Mouse (Mus musculus) thymus, postnatal 14 days (tissue): Measurements from ENCODE around the gene Usp48.
A peak's percentile ranks its signal among the peaks of the same experiment; 100 is the strongest.
"Not testable (repeated sequence)": the region's sequence is repeated elsewhere in the genome, so short reads cannot be mapped to it uniquely, and the experiment has no call there.

Experiments
- DNase-seq: peaks from one replicate; pipeline ENCODE4 v3.0.0; 2021

Gene Usp48

GRCm38 (mm10) chr4:137593601-137594495 lies at the start of gene Usp48:
Usp48 (plus strand) TSS chr4:137593755.
- DNase-seq, result peak; percentile 99

GRCm38 (mm10) chr4:137545568-137545967 lies 48.0 kb upstream of the Usp48 start:
- no peak for DNase-seq

- peak; percentile 52 for DNase-seq
These were observed 47.5 kb upstream of the Usp48 start for GRCm38 (mm10) chr4:137546003-137546525.

DNA sequence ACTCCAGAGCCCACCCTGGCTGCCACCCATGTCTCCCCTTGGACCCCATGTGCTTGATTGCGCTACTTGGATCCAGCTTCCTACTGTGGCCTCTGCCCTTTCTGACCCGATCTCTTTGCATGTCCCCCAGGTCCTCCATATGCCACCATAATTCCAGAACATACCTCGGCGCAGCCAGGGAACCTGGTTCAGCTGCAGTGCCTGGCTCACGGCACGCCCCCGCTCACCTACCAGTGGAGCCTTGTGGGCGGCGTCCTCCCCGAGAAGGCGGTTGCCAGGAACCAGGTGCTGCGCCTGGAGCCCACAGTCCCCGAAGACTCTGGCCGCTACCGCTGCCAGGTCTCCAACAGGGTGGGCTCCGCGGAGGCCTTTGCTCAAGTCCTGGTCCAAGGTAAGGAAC lies 40.1 kb upstream of the Usp48 start:
- DNase-seq, result no peak

DNA sequence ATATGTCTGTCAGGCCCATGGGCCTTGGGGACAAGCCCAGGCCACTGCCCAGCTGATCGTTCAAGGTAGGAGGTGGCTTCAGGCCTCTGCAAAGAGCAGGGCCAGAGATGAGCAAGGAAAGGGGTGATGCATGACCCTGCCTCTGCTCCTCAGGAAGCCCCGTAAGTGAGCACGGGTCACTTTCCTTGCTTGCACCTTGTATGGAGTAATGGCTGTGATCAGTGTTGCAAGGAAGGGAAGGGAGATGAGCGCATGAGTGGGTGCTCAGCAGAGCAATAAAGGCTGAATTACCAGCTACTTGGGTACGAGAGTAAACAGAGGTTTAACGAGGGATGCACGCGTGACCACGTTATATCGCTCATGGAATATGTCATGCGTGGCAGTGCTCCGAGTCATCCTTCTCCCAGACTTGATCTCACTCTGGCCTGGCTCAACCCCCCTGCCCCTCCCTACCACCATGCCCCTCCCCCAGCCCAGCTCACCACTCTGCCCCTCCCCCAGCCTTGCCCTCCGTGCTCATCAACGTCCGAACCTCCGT lies 36.8 kb upstream of the Usp48 start:
- no peak for DNase-seq

DNA sequence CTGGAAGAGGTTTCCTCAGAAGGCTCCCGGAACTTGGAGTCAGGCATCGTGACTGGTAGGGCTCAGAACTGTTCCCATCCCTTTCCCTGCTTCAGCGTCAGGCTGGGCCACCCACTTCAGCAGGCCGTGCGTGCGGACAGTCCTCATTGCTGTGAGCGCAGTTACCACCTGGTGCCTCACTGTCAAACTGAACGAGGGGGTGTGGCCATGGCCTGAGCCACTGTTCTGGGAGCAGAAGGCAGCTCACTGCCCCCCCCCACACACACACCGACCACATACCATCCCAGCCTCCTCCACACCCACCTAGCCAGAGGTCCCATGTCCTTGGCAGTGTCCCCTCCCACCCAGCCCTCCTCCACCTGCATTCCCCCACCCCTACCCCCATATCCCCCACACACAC lies 23.7 kb upstream of the Usp48 start:
- no peak for DNase-seq

GRCm38 (mm10) chr4:137574469-137574868 lies 19.1 kb upstream of the Usp48 start, which contains the start of gene Ldlrad2:
Ldlrad2 (minus strand) TSS chr4:137574569.
- DNase-seq, result no peak

DNA sequence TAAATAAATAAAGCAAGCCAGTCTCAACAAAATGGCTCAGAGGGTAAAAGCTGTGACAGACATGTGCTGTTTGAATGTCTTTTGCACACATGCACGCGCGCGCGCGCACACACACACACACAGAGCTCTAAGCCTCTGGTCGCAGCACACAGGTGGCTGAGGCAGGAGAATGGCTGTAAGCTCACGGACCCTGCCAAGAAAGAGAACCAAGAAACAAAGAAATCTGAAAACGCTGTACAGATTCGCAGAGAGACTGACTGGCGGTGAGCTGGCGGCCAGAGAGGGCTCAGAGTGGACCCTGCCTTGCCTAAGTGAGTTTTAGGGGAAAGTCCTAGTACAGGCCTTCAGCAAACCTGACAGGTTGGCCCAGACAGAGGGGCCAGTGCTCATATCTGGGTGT lies 16.1 kb upstream of the Usp48 start:
- DNase-seq, result no peak

- DNase-seq, result peak; percentile 40
These were observed 15.2 kb upstream of the Usp48 start for GRCm38 (mm10) chr4:137578181-137578845.

- no peak for DNase-seq
These were observed 13.8 kb upstream of the Usp48 start for GRCm38 (mm10) chr4:137579789-137580188.

DNA sequence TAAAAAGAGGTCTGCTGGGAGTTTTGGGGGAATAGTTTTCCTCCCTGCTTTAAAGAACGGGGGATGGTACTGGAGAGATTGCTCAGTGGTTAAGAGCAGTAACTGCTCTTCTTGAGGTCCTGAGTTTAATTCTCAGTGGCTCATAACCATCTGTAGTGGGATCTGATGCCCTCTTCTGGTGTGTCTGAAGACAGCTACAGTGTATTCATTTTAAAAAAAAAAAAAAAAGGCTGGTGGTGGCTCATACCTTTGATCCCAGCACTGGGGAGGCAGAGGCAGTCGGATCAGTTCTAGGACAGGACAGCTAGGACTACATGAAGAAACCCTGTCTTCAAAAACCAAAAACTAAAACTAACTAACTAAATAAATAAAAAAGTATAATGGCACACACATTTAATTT lies 13.3 kb upstream of the Usp48 start:
- DNase-seq, result no peak

DNA sequence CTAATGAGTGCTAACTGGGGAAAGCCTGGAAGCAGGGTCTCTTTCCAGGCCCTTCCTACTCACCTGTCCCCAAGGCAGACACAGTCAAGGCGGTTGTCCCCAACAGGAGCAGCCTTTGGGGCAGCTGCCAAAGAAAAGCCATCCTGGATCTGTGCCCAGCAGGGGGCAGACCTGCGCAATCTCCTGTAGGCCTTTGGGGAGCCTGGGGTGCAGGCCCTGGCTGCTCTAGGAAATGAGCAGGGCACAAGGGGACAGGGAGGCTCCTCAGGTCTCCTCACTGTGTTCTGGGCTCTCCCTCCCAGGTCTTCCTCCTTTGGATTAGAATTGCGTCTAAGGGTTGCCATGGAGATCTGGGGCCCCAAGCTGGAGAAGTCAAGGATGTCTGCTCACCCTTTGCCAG lies 11.7 kb upstream of the Usp48 start:
- peak; percentile 66 for DNase-seq

DNA sequence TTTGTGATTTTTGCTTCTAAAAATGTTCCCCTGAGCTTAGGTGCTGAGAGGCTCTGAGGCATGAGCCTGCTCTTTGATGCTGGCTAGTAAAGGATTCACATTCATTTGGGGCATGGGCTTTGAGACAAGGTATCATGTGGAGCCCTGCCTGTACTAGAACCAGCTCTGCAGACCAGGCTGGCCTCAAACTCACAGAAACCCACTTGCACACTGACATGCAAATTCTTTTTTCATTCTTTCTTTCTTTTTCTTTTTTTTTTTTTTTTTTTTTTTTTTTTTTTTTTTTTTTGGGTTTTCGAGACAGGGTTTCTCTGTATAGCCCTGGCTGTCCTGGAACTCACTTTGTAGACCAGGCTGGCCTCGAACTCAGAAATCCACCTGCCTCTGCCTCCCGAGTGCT lies 4.5 kb upstream of the Usp48 start:
- DNase-seq, result not testable (repeated sequence)

DNA sequence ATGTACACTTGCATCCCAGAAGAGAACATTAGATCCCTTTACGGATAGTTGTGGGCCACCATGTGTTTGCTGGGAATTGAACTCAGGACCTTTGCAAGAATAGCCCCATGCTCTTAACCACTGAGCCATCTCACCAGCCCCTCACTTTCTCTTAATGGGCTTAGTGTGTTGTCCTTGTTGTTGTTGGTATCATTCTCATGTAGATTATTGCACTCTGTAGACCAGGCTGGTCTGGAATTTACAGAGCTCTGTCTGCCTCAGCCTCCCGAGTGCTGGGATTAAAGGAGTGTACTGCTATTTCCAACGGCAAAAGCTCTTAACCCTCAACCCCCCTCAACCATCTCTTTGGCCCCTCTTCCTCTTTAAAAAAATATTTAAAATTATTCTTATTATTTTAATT lies 4.0 kb upstream of the Usp48 start:
- no peak for DNase-seq

GRCm38 (mm10) chr4:137590961-137591360 lies 2.6 kb upstream of the Usp48 start:
- no peak for DNase-seq

DNA sequence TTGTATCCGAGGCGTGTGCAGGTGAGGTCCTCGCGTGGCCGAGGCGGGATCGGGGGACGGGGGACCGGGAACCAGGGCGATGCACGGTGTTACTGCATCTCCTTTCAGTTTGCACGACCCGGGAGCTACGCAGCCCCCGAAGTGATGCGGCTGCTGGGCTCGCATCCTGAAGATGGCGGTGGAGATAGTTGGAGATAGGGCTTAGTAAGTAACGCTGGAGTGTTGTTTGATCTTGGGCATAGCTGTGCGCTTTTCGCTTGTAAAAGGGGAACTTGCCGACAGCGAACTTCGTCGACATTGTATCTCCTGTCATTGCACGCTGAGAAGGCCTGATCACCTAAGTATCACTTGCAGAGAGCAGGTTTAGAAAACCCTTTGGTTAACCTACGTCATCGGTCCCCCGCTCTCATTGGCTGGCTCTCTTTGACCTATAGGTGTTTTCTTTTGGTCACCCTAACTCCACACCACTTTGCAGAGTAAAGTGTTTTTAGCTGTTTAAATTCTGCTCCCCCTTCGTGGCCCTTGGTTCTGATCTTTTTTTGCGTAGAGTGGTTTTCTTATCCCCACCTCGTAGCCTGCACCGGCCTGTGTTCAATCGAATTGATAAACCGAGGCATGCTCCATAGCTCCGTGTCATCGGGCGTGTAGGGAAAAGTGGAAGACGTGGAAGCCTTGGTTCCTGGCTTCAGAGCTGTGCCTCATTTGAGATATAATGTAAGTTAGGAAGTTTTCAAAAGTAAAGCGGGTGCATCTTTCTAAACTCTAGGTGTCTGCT lies 1.1 kb downstream of the Usp48 start:
- peak; percentile 57 for DNase-seq

- DNase-seq, result no peak
These were observed 3.6 kb downstream of the Usp48 start for GRCm38 (mm10) chr4:137597098-137597630.

DNA sequence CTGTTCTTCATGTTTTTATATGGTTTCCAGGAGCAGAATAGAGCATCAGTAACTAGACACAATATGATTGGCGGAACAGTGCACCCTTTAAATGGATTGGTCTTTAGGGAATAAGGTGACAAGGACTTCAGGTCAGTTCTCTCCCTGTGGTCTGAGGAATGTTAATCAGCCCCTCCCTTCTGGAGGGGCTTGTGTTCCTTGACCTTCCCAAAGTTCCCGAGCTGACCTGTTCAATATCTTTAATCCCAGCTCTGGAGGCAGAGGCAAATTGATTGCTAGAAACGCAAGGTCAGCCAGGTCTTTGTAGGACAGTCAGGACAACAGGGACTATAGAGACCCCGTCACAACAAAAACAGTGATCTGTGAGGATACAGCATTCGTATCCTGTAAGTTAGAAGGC lies 5.0 kb downstream of the Usp48 start:
- DNase-seq, result no peak

DNA sequence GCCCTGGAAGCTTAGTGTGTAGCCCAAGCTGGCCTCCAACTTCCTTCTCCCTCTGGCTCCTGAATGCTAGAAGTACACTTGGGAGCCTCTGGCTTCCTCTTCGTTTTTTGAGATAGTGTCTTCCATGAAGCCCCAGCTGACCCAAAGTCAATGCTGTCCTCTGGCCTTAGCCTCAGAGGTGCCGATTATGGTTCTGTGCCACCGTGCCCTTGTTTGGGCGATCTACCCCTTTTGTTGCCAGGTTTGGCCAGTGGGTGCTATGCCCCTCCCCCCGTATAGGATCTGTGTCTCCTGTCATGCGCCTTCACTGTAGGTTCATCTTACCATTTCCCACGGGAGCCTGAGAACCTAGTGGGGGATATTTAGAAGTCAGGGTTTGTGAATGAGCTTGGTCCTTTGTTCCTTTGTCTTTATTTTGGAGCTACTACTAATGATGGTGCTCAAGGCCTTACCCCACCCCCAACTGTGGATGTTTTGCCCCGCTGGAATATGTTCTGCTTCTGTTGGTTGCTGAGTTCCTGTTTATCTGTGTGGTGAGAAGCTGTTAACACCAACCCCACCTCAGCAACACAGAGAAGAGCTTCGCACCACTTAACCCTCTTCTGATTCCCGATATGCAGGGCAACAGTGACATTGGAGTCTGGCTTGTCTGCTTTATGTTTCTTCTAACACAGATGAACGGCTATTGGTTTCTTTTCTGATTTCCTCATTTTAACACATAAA lies 10.1 kb downstream of the Usp48 start:
- no peak for DNase-seq

DNA sequence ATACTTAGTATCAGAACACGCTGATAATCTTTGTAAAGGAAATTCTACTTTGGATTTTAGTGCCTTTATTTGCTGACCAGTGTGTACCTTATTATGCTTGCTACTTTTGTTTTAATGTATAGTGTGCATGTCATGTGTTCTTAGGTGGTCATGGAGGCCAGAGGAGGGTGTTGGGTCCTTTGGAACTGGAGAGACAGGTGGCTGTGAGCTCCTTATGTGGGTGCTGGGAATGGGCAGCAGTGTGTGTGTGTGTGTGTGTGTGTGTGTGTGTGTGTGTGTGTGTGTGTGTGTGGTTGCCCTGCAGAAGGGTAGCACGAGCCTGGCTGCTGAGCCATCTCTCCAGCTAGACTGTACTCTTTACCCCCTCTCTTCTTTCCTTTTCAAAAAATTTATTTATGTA lies 13.5 kb downstream of the Usp48 start:
- no peak for DNase-seq

DNA sequence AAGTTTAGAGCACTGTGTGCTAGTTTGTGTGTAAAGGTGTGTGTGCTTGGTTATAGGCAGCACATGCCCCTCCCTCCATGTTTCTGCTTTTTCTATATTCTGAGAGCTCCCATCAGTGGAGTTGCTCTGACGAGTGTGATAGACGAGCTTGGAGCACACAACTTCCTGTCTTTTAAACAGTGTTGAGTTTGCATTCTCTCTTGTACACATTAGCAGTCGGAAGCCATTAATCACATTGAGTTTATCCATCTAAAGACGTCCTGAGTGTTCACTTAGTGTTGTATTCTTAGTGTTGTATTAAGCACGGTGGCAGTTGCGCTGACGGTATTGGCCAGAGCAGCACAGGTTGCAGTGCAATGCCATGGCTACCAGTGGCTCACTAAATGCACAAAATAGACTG lies 15.7 kb downstream of the Usp48 start:
- no peak for DNase-seq

GRCm38 (mm10) chr4:137609702-137610101 lies 16.1 kb downstream of the Usp48 start:
- peak; percentile 50 for DNase-seq
